Mouse (Mus musculus): Measurements from ENCODE around the gene Etnk1. TPM values are rescaled to one million over a fixed set of nuclear protein-coding genes. Genes with fewer than 3 reads are reported as not detected.

The Etnk1 gene
- total and polyA plus RNA-seq, 3 experiments, result 27.1 to 33.4 (median 32.8) TPM

GRCm38 (mm10) chr6:143137341-143137740, 29.7 kb upstream of the Etnk1 start:
- Histone ChIP-seq H3K36me3 (replicated peaks in 1 of 2; ENCODE audit: control insufficient read depth in 1 of 2, insufficient read depth in 1 of 2, low read length in 1 of 2) (no peaks in the 10 kb centered on the region), H3K27ac (ENCODE audit: insufficient read depth, low read depth) (no peak overlapping the region), H3K4me2 (ENCODE audit: insufficient read depth, low read depth, poor library complexity, severe bottlenecking) (no peak overlapping the region), H3K9ac (ENCODE audit: insufficient read depth, low read depth) (no peak overlapping the region), H3K4me1 (ENCODE audit: control insufficient read depth in 1 of 2, insufficient read depth in 2 of 2) (peaks cover 1 to 3% of the 10 kb centered on the region in 2 experiments; a peak in 3 of 4 replicates), H3K79me2 (replicated peaks; ENCODE audit: control insufficient read depth, extremely low read depth, insufficient read depth, poor library complexity, severe bottlenecking) (no peaks in the 10 kb centered on the region), H3K4me3 (replicated peaks in 1 of 3; ENCODE audit: low read depth in 2 of 3, low read length in 2 of 3, poor library complexity in 1 of 3) (no peak overlapping the region), H3K9me3 (replicated peaks; ENCODE audit: low read length) (no peaks in the 10 kb centered on the region), H3K27me3 (replicated peaks) (no peaks in the 10 kb centered on the region)
- dilution Hi-C loops (cut with MboI; ENCODE audit: extremely low pct_ligation_motif_present, extremely low pct_unique_long_range_greater_than_20kb, low sequenced_read_pairs) (no loop called here), in situ Hi-C loops (cut with MboI; ENCODE audit: low pct_ligation_motif_present, low pct_unique_long_range_greater_than_20kb, low sequenced_read_pairs) (no loop called here)
- DNase-seq (ENCODE audit: extremely low read depth), result no peak
- no peak for TF ChIP-seq JUN (IDR thresholded peaks at IDR 0.05; ENCODE audit: insufficient read depth, low read depth, low read length)
- no peak for TF ChIP-seq ZC3H11A (IDR thresholded peaks at IDR 0.05; ENCODE audit: low read depth, low read length)
- TF ChIP-seq TBP (conservative IDR thresholded peaks at IDR 0.05; ENCODE audit: low read depth, low read length), result no peak
- no peak for TF ChIP-seq SMC3 (IDR thresholded peaks at IDR 0.05; ENCODE audit: low read depth, low read length)
- no peak for TF ChIP-seq NRF1 (IDR thresholded peaks at IDR 0.05; ENCODE audit: low read depth, low read length)
- TF ChIP-seq MAX (IDR thresholded peaks at IDR 0.05; ENCODE audit: low read length), result no peak
- TF ChIP-seq ETS1 (conservative IDR thresholded peaks at IDR 0.05; ENCODE audit: low read depth, low read length), result no peak
- no peak for TF ChIP-seq E2F4 (IDR thresholded peaks at IDR 0.05; ENCODE audit: insufficient replicate concordance, low read depth, low read length)
- no peak for TF ChIP-seq POLR2A (IDR thresholded peaks at IDR 0.05; ENCODE audit: low read depth, low read length)
- no peak for TF ChIP-seq ZKSCAN1 (IDR thresholded peaks at IDR 0.05; ENCODE audit: borderline replicate concordance, low read depth, low read length)
- no peak for TF ChIP-seq USF2 (conservative IDR thresholded peaks at IDR 0.05; ENCODE audit: low read depth, low read length)
- TF ChIP-seq CHD2 (IDR thresholded peaks at IDR 0.05; ENCODE audit: low read length), result no peak
- TF ChIP-seq ZMIZ1 (IDR thresholded peaks at IDR 0.05; ENCODE audit: low read depth, low read length), result no peak
- no peak for TF ChIP-seq TCF12 (IDR thresholded peaks at IDR 0.05; ENCODE audit: low read depth, low read length)
- no peak for TF ChIP-seq CTCF (conservative IDR thresholded peaks at IDR 0.05 in 1 of 2, IDR thresholded peaks at IDR 0.05 in 1 of 2; ENCODE audit: low read depth in 2 of 2, low read length in 2 of 2)
- no peak for TF ChIP-seq HCFC1 (IDR thresholded peaks at IDR 0.05; ENCODE audit: low read depth, low read length)

- no peak overlapping the region for H3K4me3 ChIP-seq (replicated peaks in 1 of 3; ENCODE audit: low read depth in 2 of 3, low read length in 2 of 3, poor library complexity in 1 of 3)
- H3K27me3 ChIP-seq (replicated peaks), result no peaks in the 10 kb centered on the region
- no peak for DNase-seq (ENCODE audit: extremely low read depth)
- no peak overlapping the region for H3K4me2 ChIP-seq (ENCODE audit: insufficient read depth, low read depth, poor library complexity, severe bottlenecking)
- no peaks in the 10 kb centered on the region for H3K79me2 ChIP-seq (replicated peaks; ENCODE audit: control insufficient read depth, extremely low read depth, insufficient read depth, poor library complexity, severe bottlenecking)
- TF ChIP-seq CHD2 (IDR thresholded peaks at IDR 0.05; ENCODE audit: low read length) (no peak), CTCF (conservative IDR thresholded peaks at IDR 0.05 in 1 of 2, IDR thresholded peaks at IDR 0.05 in 1 of 2; ENCODE audit: low read depth in 2 of 2, low read length in 2 of 2) (no peak), EP300 (IDR thresholded peaks at IDR 0.05; ENCODE audit: low read length) (no peak), GABPA (IDR thresholded peaks at IDR 0.05; ENCODE audit: insufficient replicate concordance, low read depth, low read length) (no peak), TBP (conservative IDR thresholded peaks at IDR 0.05; ENCODE audit: low read depth, low read length) (no peak), E2F4 (IDR thresholded peaks at IDR 0.05; ENCODE audit: insufficient replicate concordance, low read depth, low read length) (no peak), UBTF (IDR thresholded peaks at IDR 0.05; ENCODE audit: low read depth, low read length) (no peak), ZMIZ1 (IDR thresholded peaks at IDR 0.05; ENCODE audit: low read depth, low read length) (no peak), MYC (IDR thresholded peaks at IDR 0.05; ENCODE audit: low read depth, low read length) (no peak), ELF1 (IDR thresholded peaks at IDR 0.05; ENCODE audit: low read depth, low read length) (no peak), TCF12 (IDR thresholded peaks at IDR 0.05; ENCODE audit: low read depth, low read length) (no peak), MAFK (IDR thresholded peaks at IDR 0.05; ENCODE audit: insufficient replicate concordance, low read length) (no peak), BHLHE40 (IDR thresholded peaks at IDR 0.05; ENCODE audit: low read depth, low read length) (no peak), PAX5 (IDR thresholded peaks at IDR 0.05; ENCODE audit: low read length) (no peak), JUN (IDR thresholded peaks at IDR 0.05; ENCODE audit: insufficient read depth, low read depth, low read length) (no peak), NRF1 (IDR thresholded peaks at IDR 0.05; ENCODE audit: low read depth, low read length) (no peak), HCFC1 (IDR thresholded peaks at IDR 0.05; ENCODE audit: low read depth, low read length) (no peak), ZC3H11A (IDR thresholded peaks at IDR 0.05; ENCODE audit: low read depth, low read length) (no peak), SMC3 (IDR thresholded peaks at IDR 0.05; ENCODE audit: low read depth, low read length) (no peak), ZNF384 (IDR thresholded peaks at IDR 0.05; ENCODE audit: low read depth, low read length) (no peak)
- H3K4me1 ChIP-seq (ENCODE audit: control insufficient read depth in 1 of 2, insufficient read depth in 2 of 2), result no peaks in the 10 kb centered on the region
- H3K9ac ChIP-seq (ENCODE audit: insufficient read depth, low read depth), result no peak overlapping the region
- H3K9me3 ChIP-seq (replicated peaks; ENCODE audit: low read length), result no peaks in the 10 kb centered on the region
- in situ Hi-C loops (cut with MboI; ENCODE audit: low pct_ligation_motif_present, low pct_unique_long_range_greater_than_20kb, low sequenced_read_pairs) (no loop called here), dilution Hi-C loops (cut with MboI; ENCODE audit: extremely low pct_ligation_motif_present, extremely low pct_unique_long_range_greater_than_20kb, low sequenced_read_pairs) (no loop called here)
- H3K27ac ChIP-seq (ENCODE audit: insufficient read depth, low read depth), result no peak overlapping the region
- H3K36me3 ChIP-seq (replicated peaks in 1 of 2; ENCODE audit: control insufficient read depth in 1 of 2, insufficient read depth in 1 of 2, low read length in 1 of 2), result no peaks in the 10 kb centered on the region
Measured at GRCm38 (mm10) chr6:143139417-143139816, 27.6 kb upstream of the Etnk1 start.

All from CH12.LX (cell line).